Mouse (Mus musculus) cerebellum, adult 2 months (tissue): Measurements from ENCODE around the gene Tanc1. TPM values are rescaled to one million over a fixed set of nuclear protein-coding genes. Genes with fewer than 3 reads are reported as not detected.

Experiments
- DNase-seq, 2 experiments: peaks; one replicate each; pipeline ENCODE4 v3.0.0; 2021
- H3K27ac ChIP-seq: fragments of 200-500 bp; 2 replicates; pipeline ENCODE4 v1.5.1; 2012; ENCODE audit warnings: low read length, control low read depth, inconsistent platforms; ENCODE audit not compliant: insufficient read depth
- H3K27me3 ChIP-seq: fragments of 200-500 bp; 2 replicates; pipeline ENCODE4 v1.6.1; 2012; ENCODE audit warnings: inconsistent platforms, mild to moderate bottlenecking, low read length, moderate library complexity; ENCODE audit not compliant: control insufficient read depth, insufficient read depth
- H3K4me1 ChIP-seq: fragments of 200-500 bp; 2 replicates; pipeline ENCODE4 v1.6.1; 2011; ENCODE audit warnings: low read length; ENCODE audit not compliant: control insufficient read depth, insufficient read depth
- H3K4me3 ChIP-seq: fragments of 200-500 bp; replicated peaks from 2 replicates; pipeline ENCODE3; 2011; ENCODE audit warnings: mild to moderate bottlenecking, low read depth, low read length, control low read depth; ENCODE audit not compliant: insufficient read depth
- CTCF ChIP-seq: fragments of 200-500 bp; IDR thresholded peaks from 2 replicates; pipeline ENCODE4 v1.5.1; 2011; ENCODE audit warnings: low read depth, mild to moderate bottlenecking, control low read depth, low read length, moderate library complexity, borderline replicate concordance; ENCODE audit not compliant: insufficient read depth
- POLR2A ChIP-seq: fragments of 200-500 bp; IDR thresholded peaks from 2 replicates; pipeline ENCODE4 v1.6.1; 2011; ENCODE audit warnings: low read length, control low read depth, borderline replicate concordance; ENCODE audit not compliant: insufficient read depth
- WGBS: fragments of 180-500 bp; shearing (Covaris S2); methylation state at CpG from one replicate; pipeline ENCODE4 v1.1.7; 2018; 5-methylcytosine and 5-hydroxymethylcytosine counted together
- polyA plus RNA-seq: library from polyadenylated mRNA; depleted of rRNA; stranded (reverse); fragments of >200 nt; gene quantifications from 2 replicates; pipeline ENCODE4 v1.2.3, GENCODE M21; 2012

Tanc1 gene
- polyA plus RNA-seq, 1 experiment = 40.7 TPM

- 43% methylated on average over 6 of the region's 6 CpGs for WGBS
- TF ChIP-seq POLR2A = no peak
- H3K27ac ChIP-seq = no peak overlapping the region; the same call in 1 of the 2 replicates
These were observed 207.6 kb downstream of the Tanc1 start for GRCm38 (mm10) chr2:59819415-59819814.

DNA sequence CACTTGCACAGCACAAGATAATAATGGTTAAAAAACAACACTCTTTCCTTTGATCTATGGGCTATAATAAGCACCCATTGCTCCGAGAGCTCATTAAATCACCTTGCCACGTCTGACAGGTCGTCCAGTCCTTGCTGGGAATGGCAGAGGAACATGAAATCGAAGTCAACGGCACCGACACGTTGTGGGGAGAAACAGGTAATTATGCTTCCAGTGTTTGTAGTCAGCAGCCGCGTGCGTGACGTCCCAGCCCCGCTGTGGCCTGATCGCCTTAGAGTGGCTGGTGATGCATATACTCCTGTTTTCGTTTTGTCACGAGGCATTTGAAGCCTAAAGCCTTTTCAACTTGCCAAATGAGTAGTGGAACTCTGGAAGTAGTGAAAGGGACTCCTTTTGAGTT is 208.2 kb downstream of the Tanc1 start:
- DNase-seq = no peak
- H3K27me3 ChIP-seq = no peaks in the 10 kb centered on the region
- TF ChIP-seq CTCF (no peak), POLR2A (no peak)
- no peak overlapping the region for H3K4me3 ChIP-seq
- H3K4me1 ChIP-seq = peaks cover 12% of the 10 kb centered on the region
- whole genome bisulfite sequencing = 91% methylated on average over 15 of the region's 15 CpGs
- H3K27ac ChIP-seq = no peak overlapping the region

More at GRCm38 (mm10) chr2:59819415-59819814, 207.6 kb downstream of the Tanc1 start:
- Histone ChIP-seq H3K27me3 (no peaks in the 10 kb centered on the region), H3K4me3 (no peak overlapping the region), H3K4me1 (peaks cover 12% of the 10 kb centered on the region)
- DNase-seq = no peak

DNA sequence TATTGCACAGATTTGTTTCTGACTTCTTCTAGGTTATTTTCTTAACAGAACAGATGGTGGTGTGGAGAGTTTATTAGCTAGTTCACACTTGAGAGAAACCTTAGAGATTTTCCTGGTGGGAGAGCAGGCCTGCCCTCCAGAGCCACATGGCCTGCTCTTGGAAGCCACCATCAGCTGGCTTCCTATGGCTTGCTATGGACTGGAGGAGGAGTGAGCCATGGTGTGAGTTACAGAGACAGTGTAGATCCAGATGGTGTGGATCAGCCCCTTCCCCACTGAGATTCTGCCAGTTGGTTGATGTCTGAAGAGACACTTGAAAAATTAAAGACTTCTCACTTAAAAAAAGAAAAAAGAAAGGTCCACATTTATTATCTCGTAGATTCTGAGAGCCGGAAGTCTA is 209.2 kb downstream of the Tanc1 start:
- peaks cover 15% of the 10 kb centered on the region for H3K4me1 ChIP-seq
- WGBS = 85% methylated on average over 2 of the region's 2 CpGs
- H3K27me3 ChIP-seq = no peaks in the 10 kb centered on the region
- H3K4me3 ChIP-seq = no peak overlapping the region
- TF ChIP-seq CTCF (no peak), POLR2A (no peak)
- no peak for DNase-seq
- no peak overlapping the region for H3K27ac ChIP-seq

GRCm38 (mm10) chr2:59824289-59824688 is 212.4 kb downstream of the Tanc1 start:
- Histone ChIP-seq H3K27ac (no peak overlapping the region), H3K4me3 (no peak overlapping the region), H3K4me1 (peaks cover 28% of the 10 kb centered on the region), H3K27me3 (no peaks in the 10 kb centered on the region)
- 65% methylated on average over 8 of the region's 8 CpGs for WGBS
- no peak for DNase-seq
- TF ChIP-seq POLR2A (no peak), CTCF (no peak)

GRCm38 (mm10) chr2:59825380-59825779 is 213.5 kb downstream of the Tanc1 start:
- Histone ChIP-seq H3K4me1 (peaks cover 33% of the 10 kb centered on the region), H3K27ac (no peak overlapping the region), H3K4me3 (no peak overlapping the region), H3K27me3 (no peaks in the 10 kb centered on the region)
- no peak for DNase-seq
- 53% methylated on average over 4 of the region's 4 CpGs for WGBS
- TF ChIP-seq POLR2A (no peak), CTCF (no peak)

DNA sequence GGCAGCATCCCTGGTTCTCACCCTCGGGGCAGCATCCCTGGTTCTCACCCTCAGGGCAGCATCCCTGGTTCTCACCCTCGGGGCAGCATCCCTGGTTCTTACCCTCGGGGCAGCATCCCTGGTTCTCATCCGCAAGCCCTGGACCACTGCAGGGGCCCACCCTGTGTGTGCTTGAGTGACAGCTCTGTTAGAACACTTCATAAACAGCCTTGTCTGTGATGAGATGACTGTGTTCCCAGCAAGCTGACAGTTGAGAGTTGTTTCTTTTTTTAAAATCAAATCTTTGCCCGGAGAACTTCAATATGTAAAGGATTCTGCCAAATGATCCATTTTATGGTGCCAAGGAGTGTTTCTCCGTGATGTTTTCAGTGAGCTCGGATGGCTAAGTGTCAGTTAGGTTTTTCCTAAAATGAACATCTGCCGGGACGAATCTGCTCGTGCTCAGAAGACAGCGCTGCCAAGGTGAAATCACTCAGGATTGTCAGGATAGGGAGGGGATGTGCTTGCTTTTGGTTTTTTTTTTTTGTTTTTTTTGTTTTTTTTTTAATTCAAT is 216.3 kb downstream of the Tanc1 start:
- H3K4me3 ChIP-seq = no peak overlapping the region
- H3K27ac ChIP-seq = no peak overlapping the region
- H3K4me1 ChIP-seq = peaks cover 41% of the 10 kb centered on the region
- no peak for DNase-seq
- TF ChIP-seq CTCF (no peak), POLR2A (no peak)
- no peaks in the 10 kb centered on the region for H3K27me3 ChIP-seq
- WGBS = 67% methylated on average over 11 of the region's 11 CpGs

DNA sequence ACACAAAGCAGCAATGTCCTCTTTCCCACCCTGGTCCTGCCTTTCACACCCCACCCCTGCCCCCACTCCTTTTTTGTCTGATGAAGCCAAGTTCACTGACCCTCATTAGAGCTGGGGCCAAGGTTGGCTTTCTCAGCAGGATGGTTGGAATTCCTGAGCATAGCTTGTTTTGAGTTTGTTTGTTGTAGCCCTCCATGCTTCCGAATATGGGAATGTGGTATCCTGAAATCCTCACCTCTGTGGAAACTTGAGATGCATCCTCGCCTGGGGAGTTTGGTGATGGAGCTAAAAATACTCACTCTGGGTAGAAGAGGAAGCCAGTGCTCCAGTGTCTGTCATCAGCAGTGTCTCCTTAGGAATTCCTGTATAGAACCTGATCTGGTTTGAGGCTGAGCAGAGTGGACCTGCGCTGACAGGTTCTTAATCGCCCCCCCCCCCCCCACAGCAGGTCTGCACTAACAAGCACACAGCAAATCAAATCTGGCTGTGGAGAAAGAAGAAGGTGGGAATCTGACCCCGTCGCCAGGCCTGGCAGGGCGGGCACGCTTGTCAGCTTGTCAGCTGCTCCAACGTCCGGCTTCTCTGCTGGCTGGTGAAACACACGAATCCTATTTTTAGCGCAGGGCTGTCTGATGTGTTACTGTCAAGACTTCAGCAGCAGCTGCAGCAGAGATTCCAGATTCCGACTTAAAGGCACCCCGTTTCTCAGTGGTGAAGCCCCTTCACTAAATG is 217.1 kb downstream of the Tanc1 start:
- TF ChIP-seq POLR2A (no peak), CTCF (no peak)
- Histone ChIP-seq H3K4me3 (no peak overlapping the region), H3K27me3 (no peaks in the 10 kb centered on the region), H3K4me1 (peaks cover 41% of the 10 kb centered on the region), H3K27ac (peak overlapping the region; percentile 28; the same call in 1 of the 2 replicates)
- WGBS = 14% methylated on average over 14 of the region's 14 CpGs
- peak in 1 of 2 experiments; percentile 50 for DNase-seq

GRCm38 (mm10) chr2:59829718-59830117 is 217.9 kb downstream of the Tanc1 start:
- 85% methylated on average over 7 of the region's 7 CpGs for WGBS
- Histone ChIP-seq H3K27me3 (no peaks in the 10 kb centered on the region), H3K27ac (no peak overlapping the region), H3K4me1 (peaks cover 41% of the 10 kb centered on the region), H3K4me3 (no peak overlapping the region)
- DNase-seq = no peak
- no peak for TF ChIP-seq POLR2A
- TF ChIP-seq CTCF = no peak
